Mouse (Mus musculus) ES-E14 (cell line): ENCODE data around the gene Cdc42bpa.

Source experiments
- CHD2 ChIP-seq: IDR thresholded peaks from 2 replicates; pipeline ENCODE4 v1.6.1; 2014; ENCODE audit warnings: mild to moderate bottlenecking, low read depth, low read length, inconsistent platforms
- HCFC1 ChIP-seq: IDR thresholded peaks from 2 replicates; pipeline ENCODE4 v1.6.1; 2012; ENCODE audit warnings: low read length, inconsistent platforms, borderline replicate concordance; ENCODE audit not compliant: insufficient read depth
- MAFK ChIP-seq: IDR thresholded peaks from 2 replicates; pipeline ENCODE4 v1.6.1; 2014; ENCODE audit warnings: mild to moderate bottlenecking, low read depth, low read length, inconsistent platforms; ENCODE audit not compliant: insufficient read depth
- ZNF384 ChIP-seq: IDR thresholded peaks from 2 replicates; pipeline ENCODE4 v1.6.1; 2012; ENCODE audit warnings: low read depth, low read length, inconsistent platforms

DNA sequence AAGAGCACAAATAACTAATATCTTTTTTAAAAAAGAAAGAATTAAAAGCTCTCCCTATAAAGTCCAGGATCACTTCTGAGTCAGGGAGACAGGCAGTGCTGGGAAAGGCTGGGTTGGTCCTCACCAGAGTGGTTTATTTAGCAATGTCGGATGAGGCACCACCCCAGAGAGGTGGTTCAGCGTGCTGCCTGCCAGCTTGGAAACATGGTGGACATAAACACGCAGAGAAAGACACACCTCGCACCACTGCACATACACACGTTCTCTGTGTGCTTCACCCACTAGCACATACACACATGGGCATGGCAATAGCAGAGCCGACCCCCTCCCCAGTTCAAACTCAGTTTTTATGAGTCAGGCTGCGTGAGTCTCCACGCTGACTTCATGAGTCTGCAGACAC, 230.8 kb downstream of the Cdc42bpa start:
- TF ChIP-seq MAFK (no peak), CHD2 (no peak), HCFC1 (no peak), ZNF384 (no peak)
